Comparison of ENCODE assay signal across 8 mouse cellular contexts in genomic region chr7:4922931-4923565, GRCm38 (mm10). TPM values are rescaled to one million over a fixed set of nuclear protein-coding genes. Genes with fewer than 3 reads are reported as not detected.
A peak's percentile ranks its signal among the peaks of the same experiment; 100 is the strongest.
DNase-seq lines count a peak whose midpoint lies in the region; ATAC-seq and TF ChIP-seq lines count a peak whose summit lies in the region.

No protein-coding gene starts in this region.

- peak; percentile 44 for DNase-seq in thymus, postnatal 14 days
- no peak for DNase-seq in thymus, postnatal 0 days (ENCODE audit: low spot score)
- DNase-seq in embryonic facial prominence, embryonic 10.5 days (ENCODE audit: low spot score): peak; percentile 90
- peak; percentile 86 for DNase-seq in hindbrain, embryonic 10.5 days (ENCODE audit: low spot score)
- DNase-seq in layer of hippocampus, postnatal 25 days (ENCODE audit: extremely low spot score in 1 of 2, low spot score in 1 of 2): peak; percentile 73 to 82
- peak; percentile 41 for DNase-seq in stomach, postnatal 0 days (ENCODE audit: low spot score)
- DNase-seq in thymus, adult 18-20 months: no peak

- H3K4me3 ChIP-seq in embryonic facial prominence, embryonic 10.5 days: peak overlapping the region; percentile 56
- peak overlapping the region; percentile 57 for H3K4me3 ChIP-seq in hindbrain, embryonic 10.5 days
- H3K4me3 ChIP-seq in midbrain, embryonic 12.5 days: peak overlapping the region; percentile 40
- peak overlapping the region; percentile 26 for H3K4me3 ChIP-seq in stomach, postnatal 0 days (ENCODE audit: low read depth, low read length)

- peak overlapping the region; percentile 69 for H3K9ac ChIP-seq in midbrain, embryonic 12.5 days (replicated peaks)
- peak overlapping the region; percentile 38; the same call in 1 of the 2 replicates for H3K9ac ChIP-seq in stomach, postnatal 0 days (ENCODE audit: low read length)

- ATAC-seq in midbrain, embryonic 12.5 days (ENCODE audit: low FRiP score, low read depth): peak; percentile 42
- no peak for ATAC-seq in stomach, postnatal 0 days (ENCODE audit: low FRiP score, low TSS enrichment)

- no peaks in the 10 kb centered on the region for H3K27me3 ChIP-seq in embryonic facial prominence, embryonic 10.5 days (replicated peaks; ENCODE audit: low read depth, poor library complexity, severe bottlenecking)
- H3K27me3 ChIP-seq in hindbrain, embryonic 10.5 days (ENCODE audit: insufficient read depth, poor library complexity, severe bottlenecking): no peaks in the 10 kb centered on the region
- no peaks in the 10 kb centered on the region for H3K27me3 ChIP-seq in midbrain, embryonic 12.5 days
- H3K27me3 ChIP-seq in stomach, postnatal 0 days (ENCODE audit: control insufficient read depth, insufficient read depth, low read length): no peaks in the 10 kb centered on the region

- peak overlapping the region; percentile 78 for H3K4me2 ChIP-seq in midbrain, embryonic 12.5 days (replicated peaks)
- H3K4me2 ChIP-seq in stomach, postnatal 0 days (replicated peaks; ENCODE audit: low read depth): peak overlapping the region; percentile 57

- H3K27ac ChIP-seq in embryonic facial prominence, embryonic 10.5 days (replicated peaks): peak overlapping the region; percentile 92
- H3K27ac ChIP-seq in hindbrain, embryonic 10.5 days: peak overlapping the region; percentile 90
- peak overlapping the region; percentile 98 for H3K27ac ChIP-seq in midbrain, embryonic 12.5 days (replicated peaks)
- H3K27ac ChIP-seq in stomach, postnatal 0 days (replicated peaks): peak overlapping the region; percentile 18; the same call in 1 of the 2 replicates

- WGBS in embryonic facial prominence, embryonic 10.5 days: under 1% methylated on average over 14 of the region's 14 CpGs
- WGBS in hindbrain, embryonic 10.5 days: under 1% methylated on average over 14 of the region's 14 CpGs
- WGBS in midbrain, embryonic 12.5 days: 1% methylated on average over 14 of the region's 14 CpGs
- WGBS in stomach, postnatal 0 days: 3% methylated on average over 14 of the region's 14 CpGs

- peaks cover 4% of the 10 kb centered on the region; the same call in 1 of the 2 replicates for H3K9me3 ChIP-seq in embryonic facial prominence, embryonic 10.5 days
- peaks cover 3% of the 10 kb centered on the region; the same call in 1 of the 2 replicates for H3K9me3 ChIP-seq in hindbrain, embryonic 10.5 days
- H3K9me3 ChIP-seq in midbrain, embryonic 12.5 days: no peaks in the 10 kb centered on the region
- H3K9me3 ChIP-seq in stomach, postnatal 0 days (ENCODE audit: control insufficient read depth, low read length): no peaks in the 10 kb centered on the region

- peaks cover 35% of the 10 kb centered on the region for H3K36me3 ChIP-seq in embryonic facial prominence, embryonic 10.5 days (replicated peaks)
- peaks cover 36% of the 10 kb centered on the region for H3K36me3 ChIP-seq in hindbrain, embryonic 10.5 days
- H3K36me3 ChIP-seq in midbrain, embryonic 12.5 days: peaks cover 35% of the 10 kb centered on the region
- H3K36me3 ChIP-seq in stomach, postnatal 0 days (ENCODE audit: control insufficient read depth, insufficient read depth, low read length): peaks cover 15% of the 10 kb centered on the region

- peak; percentile 49 for TF ChIP-seq CTCF in stomach, postnatal 0 days (IDR thresholded peaks at IDR 0.05; ENCODE audit: low read depth)

- H3K4me1 ChIP-seq in embryonic facial prominence, embryonic 10.5 days: peaks cover 82% of the 10 kb centered on the region
- peaks cover 78% of the 10 kb centered on the region for H3K4me1 ChIP-seq in hindbrain, embryonic 10.5 days (replicated peaks)
- H3K4me1 ChIP-seq in midbrain, embryonic 12.5 days: peaks cover 64% of the 10 kb centered on the region
- H3K4me1 ChIP-seq in stomach, postnatal 0 days (replicated peaks; ENCODE audit: control insufficient read depth, insufficient read depth): peaks cover 10% of the 10 kb centered on the region

- no peak for TF ChIP-seq EP300 in stomach, postnatal 0 days (optimal IDR thresholded peaks at IDR 0.05)

RNA-seq across cellular contexts. Expression of gene Nat14, which starts 1.2 kb away (rescaled TPM):
- 0.22 and 0.60 TPM in 2 replicates for polyA plus RNA-seq in thymus, postnatal 0 days (2015; fragmentation: Nextera tagmentation; extraction: Ambion mirVana)
- 4.9 and 5.3 TPM in 2 replicates for polyA plus RNA-seq in embryonic facial prominence, embryonic 10.5 days (2016; fragmentation: Nextera tagmentation; extraction: Ambion mirVana)
- 5.2 and 9.6 TPM in 2 replicates for polyA plus RNA-seq in hindbrain, embryonic 10.5 days (2016; fragmentation: Nextera tagmentation; extraction: Ambion mirVana)
- total RNA-seq in layer of hippocampus, postnatal 25 days (2021): 100 to 1,000 TPM; 109 to 112 TPM
- 15.1 and 16.6 TPM in 2 replicates for polyA plus RNA-seq in midbrain, embryonic 12.5 days (2016; fragmentation: Nextera tagmentation; extraction: Ambion mirVana)
- polyA plus RNA-seq in stomach, postnatal 0 days (2015; fragmentation: Nextera tagmentation; extraction: Ambion mirVana): 2.3 and 2.5 TPM in 2 replicates

RNA-seq across cellular contexts. Expression of gene Ssc5d, which starts 2.5 kb away (rescaled TPM):
- 0.07 and 0.19 TPM in 2 replicates for polyA plus RNA-seq in thymus, postnatal 0 days (2015; fragmentation: Nextera tagmentation; extraction: Ambion mirVana)
- 1.4 and 1.7 TPM in 2 replicates for polyA plus RNA-seq in embryonic facial prominence, embryonic 10.5 days (2016; fragmentation: Nextera tagmentation; extraction: Ambion mirVana)
- polyA plus RNA-seq in hindbrain, embryonic 10.5 days (2016; fragmentation: Nextera tagmentation; extraction: Ambion mirVana): 1.0 and 1.7 TPM in 2 replicates
- total RNA-seq in layer of hippocampus, postnatal 25 days (2021): 1 to 10 TPM; 1.4 to 2.3 TPM
- 1.6 and 2.0 TPM in 2 replicates for polyA plus RNA-seq in midbrain, embryonic 12.5 days (2016; fragmentation: Nextera tagmentation; extraction: Ambion mirVana)
- 1.3 and 1.9 TPM in 2 replicates for polyA plus RNA-seq in stomach, postnatal 0 days (2015; fragmentation: Nextera tagmentation; extraction: Ambion mirVana)

RNA-seq across cellular contexts. Expression of gene Zfp628, which starts 8.0 kb away (rescaled TPM):
- 2.7 and 3.1 TPM in 2 replicates for polyA plus RNA-seq in thymus, postnatal 0 days (2015; fragmentation: Nextera tagmentation; extraction: Ambion mirVana)
- polyA plus RNA-seq in embryonic facial prominence, embryonic 10.5 days (2016; fragmentation: Nextera tagmentation; extraction: Ambion mirVana): 4.5 and 4.6 TPM in 2 replicates
- 5.3 and 6.5 TPM in 2 replicates for polyA plus RNA-seq in hindbrain, embryonic 10.5 days (2016; fragmentation: Nextera tagmentation; extraction: Ambion mirVana)
- total RNA-seq in layer of hippocampus, postnatal 25 days (2021): 10 to 100 TPM; 13.4 to 14.3 TPM
- 4.7 and 4.9 TPM in 2 replicates for polyA plus RNA-seq in midbrain, embryonic 12.5 days (2016; fragmentation: Nextera tagmentation; extraction: Ambion mirVana)
- polyA plus RNA-seq in stomach, postnatal 0 days (2015; fragmentation: Nextera tagmentation; extraction: Ambion mirVana): 1.8 and 1.9 TPM in 2 replicates

RNA-seq across cellular contexts. Expression of gene Gm36210, which starts 16.7 kb away (rescaled TPM):
- 0.10 TPM in 2 replicates for polyA plus RNA-seq in thymus, postnatal 0 days (2015; fragmentation: Nextera tagmentation; extraction: Ambion mirVana)
- 0.22 TPM in 1 of 2 replicates, not detected in the other for polyA plus RNA-seq in embryonic facial prominence, embryonic 10.5 days (2016; fragmentation: Nextera tagmentation; extraction: Ambion mirVana)
- not detected in 2 replicates for polyA plus RNA-seq in hindbrain, embryonic 10.5 days (2016; fragmentation: Nextera tagmentation; extraction: Ambion mirVana)
- total RNA-seq in layer of hippocampus, postnatal 25 days (2021): under 1 TPM; 0.27 to 0.38 TPM
- not detected in 2 replicates for polyA plus RNA-seq in midbrain, embryonic 12.5 days (2016; fragmentation: Nextera tagmentation; extraction: Ambion mirVana)
- polyA plus RNA-seq in stomach, postnatal 0 days (2015; fragmentation: Nextera tagmentation; extraction: Ambion mirVana): not detected in 2 replicates

RNA-seq across cellular contexts. Expression of gene Sbk2, which starts 41.2 kb away (rescaled TPM):
- 0.09 and 0.21 TPM in 2 replicates for polyA plus RNA-seq in thymus, postnatal 0 days (2015; fragmentation: Nextera tagmentation; extraction: Ambion mirVana)
- 0.09 TPM in 1 of 2 replicates, not detected in the other for polyA plus RNA-seq in embryonic facial prominence, embryonic 10.5 days (2016; fragmentation: Nextera tagmentation; extraction: Ambion mirVana)
- polyA plus RNA-seq in hindbrain, embryonic 10.5 days (2016; fragmentation: Nextera tagmentation; extraction: Ambion mirVana): not detected in 2 replicates
- under 1 TPM in 1 of 2 experiments, not detected in 1; 0.59 TPM for total RNA-seq in layer of hippocampus, postnatal 25 days (2021)
- 0.18 TPM in 1 of 2 replicates, not detected in the other for polyA plus RNA-seq in midbrain, embryonic 12.5 days (2016; fragmentation: Nextera tagmentation; extraction: Ambion mirVana)
- 0.15 TPM in 1 of 2 replicates, not detected in the other for polyA plus RNA-seq in stomach, postnatal 0 days (2015; fragmentation: Nextera tagmentation; extraction: Ambion mirVana)

Comparison
In these comparisons a context has a peak if more than half of its experiments do, and no peak if none do; other contexts are left out.
1. DNase-seq: peak in thymus, postnatal 14 days (single experiment), embryonic facial prominence, embryonic 10.5 days (single experiment), hindbrain, embryonic 10.5 days (single experiment), layer of hippocampus, postnatal 25 days (2 of 2) and stomach, postnatal 0 days (single experiment); none in thymus, postnatal 0 days (single experiment) and thymus, adult 18-20 months (0 of 2).
2. H3K27ac ChIP-seq: peak in every context shown above with its lines; median percentile 98 in midbrain, embryonic 12.5 days; 92 in embryonic facial prominence, embryonic 10.5 days; 90 in hindbrain, embryonic 10.5 days; 18 in stomach, postnatal 0 days.
3. Peak in every context shown above with its lines, with median percentiles within 50 percentile points of each other: H3K4me3 ChIP-seq.